Mouse (Mus musculus) bone marrow, adult 2 months (tissue): ENCODE measurements around the gene Akap2.

Experiments
- CTCF ChIP-seq: fragments of 200-500 bp; IDR thresholded peaks from 2 replicates; pipeline ENCODE4 v1.5.1; 2011; ENCODE audit warnings: low read length, control low read depth; ENCODE audit not compliant: control insufficient read depth, insufficient read depth
- POLR2A ChIP-seq: fragments of 200-500 bp; IDR thresholded peaks from 2 replicates; pipeline ENCODE4 v1.6.1; 2011; ENCODE audit warnings: low read depth, mild to moderate bottlenecking, control low read depth, low read length, borderline replicate concordance; ENCODE audit not compliant: control insufficient read depth

GRCm38 (mm10) chr4:57715849-57716248 lies 1.6 kb upstream of the Akap2 start:
- TF ChIP-seq POLR2A: no peak
- TF ChIP-seq CTCF: no peak
